Comparison of ENCODE assay signal across 8 mouse cellular contexts in the genomic region with DNA sequence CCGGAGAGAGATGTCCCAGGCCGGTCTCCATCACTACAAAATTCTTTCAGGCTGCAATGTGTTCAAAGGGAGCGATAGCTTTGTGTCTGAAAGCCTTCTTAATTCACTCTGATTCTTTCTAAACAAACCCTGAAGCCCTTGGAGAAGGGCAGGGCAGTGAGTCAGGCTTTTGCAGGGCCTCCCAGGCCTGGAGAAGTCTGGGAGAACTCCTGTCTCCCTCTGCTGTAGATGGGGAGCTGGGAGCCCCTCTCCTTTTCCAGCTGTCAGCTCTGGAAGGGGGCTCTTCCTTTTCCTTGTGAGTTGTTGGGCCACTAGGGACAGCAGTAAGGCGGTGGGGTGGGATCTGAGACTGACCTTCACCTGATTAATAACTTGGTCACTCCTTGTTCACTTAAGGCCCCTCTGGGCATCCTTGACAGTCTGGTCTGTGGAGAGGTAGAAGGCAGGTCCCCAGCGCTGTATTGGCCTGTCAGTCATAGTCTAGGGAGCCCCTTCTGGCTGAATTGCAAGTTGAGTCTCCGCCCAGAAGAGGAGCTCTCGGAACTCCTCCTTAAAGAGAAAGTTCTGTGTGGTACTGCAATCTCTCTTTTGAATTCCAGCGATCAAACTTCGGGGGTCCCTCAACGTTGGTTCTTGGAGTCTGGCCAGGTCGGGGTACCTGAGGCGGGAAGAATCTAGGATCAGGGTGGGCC. TPM values are rescaled to one million over a fixed set of nuclear protein-coding genes. Genes with fewer than 3 reads are reported as not detected.
DNase-seq lines count a peak whose midpoint lies in the region; ATAC-seq and TF ChIP-seq lines count a peak whose summit lies in the region.

No protein-coding gene starts in this region.

- H3K27me3 ChIP-seq in neural tube, embryonic 11.5 days (ENCODE audit: control insufficient read depth, insufficient read depth, low read length): peaks cover 7% of the 10 kb centered on the region; the same call in 1 of the 2 replicates
- H3K27me3 ChIP-seq in embryonic facial prominence, embryonic 10.5 days (replicated peaks; ENCODE audit: low read depth, poor library complexity, severe bottlenecking): peaks cover 44% of the 10 kb centered on the region
- peaks cover 65% of the 10 kb centered on the region for H3K27me3 ChIP-seq in hindbrain, embryonic 13.5 days
- H3K27me3 ChIP-seq in liver, embryonic 14.5 days (ENCODE audit: control insufficient read depth, insufficient read depth, low read length): peaks cover 33% of the 10 kb centered on the region
- H3K27me3 ChIP-seq in small intestine, adult 2 months (ENCODE audit: control insufficient read depth, insufficient read depth, low read length): peaks cover 20% of the 10 kb centered on the region

- no peak for TF ChIP-seq POLR2A in small intestine, adult 2 months (IDR thresholded peaks at IDR 0.05; ENCODE audit: low read depth, low read length)

- H3K4me2 ChIP-seq in neural tube, embryonic 11.5 days (ENCODE audit: low read depth): peak overlapping the region; percentile 96
- peak overlapping the region; percentile 94 for H3K4me2 ChIP-seq in hindbrain, embryonic 13.5 days
- H3K4me2 ChIP-seq in liver, embryonic 14.5 days (ENCODE audit: low read depth): peak overlapping the region; percentile 52

- no peaks in the 10 kb centered on the region for H3K9me3 ChIP-seq in neural tube, embryonic 11.5 days (ENCODE audit: control insufficient read depth, low read length)
- no peaks in the 10 kb centered on the region for H3K9me3 ChIP-seq in embryonic facial prominence, embryonic 10.5 days
- no peaks in the 10 kb centered on the region for H3K9me3 ChIP-seq in hindbrain, embryonic 13.5 days
- H3K9me3 ChIP-seq in liver, embryonic 14.5 days (ENCODE audit: control insufficient read depth, low read length): no peaks in the 10 kb centered on the region

- peak overlapping the region; percentile 80 for H3K9ac ChIP-seq in neural tube, embryonic 11.5 days (ENCODE audit: low read length)
- H3K9ac ChIP-seq in hindbrain, embryonic 13.5 days: peak overlapping the region; percentile 72
- no peak overlapping the region for H3K9ac ChIP-seq in liver, embryonic 14.5 days (replicated peaks)

- no peak for TF ChIP-seq CTCF in liver, embryonic 14.5 days (IDR thresholded peaks at IDR 0.05; ENCODE audit: low read depth)
- no peak for TF ChIP-seq CTCF in small intestine, adult 2 months (IDR thresholded peaks at IDR 0.05; ENCODE audit: extremely low read depth, insufficient read length, insufficient replicate concordance, low read depth, low read length)

- WGBS in neural tube, embryonic 11.5 days: 14% methylated on average over 12 of the region's 12 CpGs
- 9% methylated on average over 12 of the region's 12 CpGs for WGBS in embryonic facial prominence, embryonic 10.5 days
- 6% methylated on average over 12 of the region's 12 CpGs for WGBS in hindbrain, embryonic 13.5 days
- 12% methylated on average over 12 of the region's 12 CpGs for WGBS in liver, embryonic 14.5 days (ENCODE audit: insufficient replicate concordance)
- WGBS in small intestine, adult 2 months: 13% methylated on average over 12 of the region's 12 CpGs

- peak; percentile 69 for ATAC-seq in neural tube, embryonic 11.5 days (ENCODE audit: insufficient read depth, low FRiP score, low TSS enrichment)
- peak; percentile 81 for ATAC-seq in hindbrain, embryonic 13.5 days (ENCODE audit: low FRiP score)
- ATAC-seq in liver, embryonic 14.5 days (ENCODE audit: insufficient read depth): no peak

- no peaks in the 10 kb centered on the region for H3K36me3 ChIP-seq in neural tube, embryonic 11.5 days (ENCODE audit: control insufficient read depth, insufficient read depth, low read length)
- H3K36me3 ChIP-seq in embryonic facial prominence, embryonic 10.5 days (replicated peaks): no peaks in the 10 kb centered on the region
- no peaks in the 10 kb centered on the region for H3K36me3 ChIP-seq in hindbrain, embryonic 13.5 days
- H3K36me3 ChIP-seq in liver, embryonic 14.5 days (replicated peaks; ENCODE audit: control insufficient read depth, insufficient read depth, low read depth): no peaks in the 10 kb centered on the region
- no peaks in the 10 kb centered on the region for H3K36me3 ChIP-seq in small intestine, adult 2 months (ENCODE audit: control insufficient read depth, insufficient read depth, low read length)

- TF ChIP-seq EP300 in liver, embryonic 14.5 days (IDR thresholded peaks at IDR 0.05; ENCODE audit: low read depth): no peak

- no peak for DNase-seq in neural tube, embryonic 11.5 days (ENCODE audit: low spot score)
- DNase-seq in neural tube, embryonic 10.5 days (ENCODE audit: extremely low spot score, low spot score): no peak
- DNase-seq in embryonic facial prominence, embryonic 10.5 days (ENCODE audit: low spot score): no peak
- DNase-seq in liver, embryonic 14.5 days (ENCODE audit: low read depth in 3 of 3, low spot score in 3 of 3): no peak
- no peak for DNase-seq in right cerebral cortex, postnatal 4 days
- no peak for DNase-seq in adrenal gland, adult 18-20 months (ENCODE audit: low spot score in 2 of 2)

- peak overlapping the region; percentile 9 for H3K27ac ChIP-seq in neural tube, embryonic 11.5 days (ENCODE audit: low read depth, low read length)
- peak overlapping the region; percentile 90 for H3K27ac ChIP-seq in embryonic facial prominence, embryonic 10.5 days (replicated peaks)
- H3K27ac ChIP-seq in hindbrain, embryonic 13.5 days: peak overlapping the region; percentile 19; the same call in 1 of the 2 replicates
- H3K27ac ChIP-seq in liver, embryonic 14.5 days: no peak overlapping the region
- H3K27ac ChIP-seq in small intestine, adult 2 months (ENCODE audit: insufficient read depth, low read depth, low read length): peak overlapping the region; percentile 70; the same call in 1 of the 2 replicates

- peaks cover 11% of the 10 kb centered on the region for H3K4me1 ChIP-seq in neural tube, embryonic 11.5 days (ENCODE audit: control insufficient read depth, insufficient read depth, low read length)
- peaks cover 53% of the 10 kb centered on the region for H3K4me1 ChIP-seq in embryonic facial prominence, embryonic 10.5 days
- peaks cover 42% of the 10 kb centered on the region for H3K4me1 ChIP-seq in hindbrain, embryonic 13.5 days (replicated peaks)
- H3K4me1 ChIP-seq in liver, embryonic 14.5 days (replicated peaks; ENCODE audit: control insufficient read depth in 2 of 2, insufficient read depth in 2 of 2, low read length in 1 of 2): no peaks in the 10 kb centered on the region
- no peaks in the 10 kb centered on the region; the same call in 1 of the 2 replicates for H3K4me1 ChIP-seq in small intestine, adult 2 months (ENCODE audit: control insufficient read depth, insufficient read depth, insufficient read length, low read length)

- peak overlapping the region; percentile 67 for H3K4me3 ChIP-seq in neural tube, embryonic 11.5 days (ENCODE audit: low read depth, low read length)
- H3K4me3 ChIP-seq in embryonic facial prominence, embryonic 10.5 days: peak overlapping the region; percentile 80
- peak overlapping the region; percentile 52 for H3K4me3 ChIP-seq in hindbrain, embryonic 13.5 days
- peak overlapping the region; percentile 47 to 54 for H3K4me3 ChIP-seq in liver, embryonic 14.5 days (ENCODE audit: insufficient read depth in 1 of 2, low read depth in 2 of 2, low read length in 2 of 2)
- H3K4me3 ChIP-seq in small intestine, adult 2 months (ENCODE audit: low read depth, low read length): peak overlapping the region; percentile 65

RNA-seq across cellular contexts. Expression of a gene that starts 0.6 kb away (rescaled TPM):
- polyA plus RNA-seq in neural tube, embryonic 11.5 days (2014; fragmentation: Nextera tagmentation; extraction: Ambion mirVana): 28.1 and 30.1 TPM in 2 replicates
- 16.5 and 19.3 TPM in 2 replicates for polyA plus RNA-seq in embryonic facial prominence, embryonic 10.5 days (2016; fragmentation: Nextera tagmentation; extraction: Ambion mirVana)
- polyA plus RNA-seq in hindbrain, embryonic 13.5 days (2015; fragmentation: Nextera tagmentation; extraction: Ambion mirVana): 15.4 and 16.3 TPM in 2 replicates
- polyA plus RNA-seq in liver, embryonic 14.5 days (2012; rRNA removed): 3.7 and 6.2 TPM in 2 replicates
- polyA plus RNA-seq in liver, embryonic 14.5 days (2014; fragmentation: Nextera tagmentation; extraction: Ambion mirVana): 6.8 and 9.0 TPM in 2 replicates
- 7.8 and 12.3 TPM in 2 replicates for polyA plus RNA-seq in small intestine, adult 2 months (2012; rRNA removed)
- 10 to 100 TPM; 23.8 to 35.6 TPM for total RNA-seq in adrenal gland, adult 18-20 months (2021)
